Mouse (Mus musculus) CH12.LX (cell line): ENCODE measurements around the gene Gm28048. TPM values are rescaled to one million over a fixed set of nuclear protein-coding genes. Genes with fewer than 3 reads are reported as not detected.

Experiments
- DNase-seq: peaks from one replicate; pipeline ENCODE4 v3.0.0-alpha.2; 2013; ENCODE audit errors: extremely low read depth
- H3K27ac ChIP-seq: 2 replicates; pipeline ENCODE4 v1.5.1; 2012; ENCODE audit warnings: low read depth, mild to moderate bottlenecking, control low read depth, moderate library complexity; ENCODE audit not compliant: insufficient read depth
- H3K27me3 ChIP-seq: replicated peaks from 2 replicates; pipeline ENCODE3; 2012; ENCODE audit warnings: inconsistent platforms
- H3K36me3 ChIP-seq, 2 experiments: replicated peaks in 1 of 2; 2 replicates each; pipeline versions ENCODE3 to v1.6.1; 2012; ENCODE audit warnings: inconsistent platforms in 1 of 2, low read length in 1 of 2, mild to moderate bottlenecking in 1 of 2, mixed read lengths in 1 of 2, moderate library complexity in 1 of 2; ENCODE audit not compliant: control insufficient read depth in 1 of 2, insufficient read depth in 1 of 2
- H3K4me1 ChIP-seq, 2 experiments: 2 replicates each; pipeline ENCODE4 v1.6.1; 2012; ENCODE audit warnings: inconsistent platforms in 1 of 2, moderate library complexity in 1 of 2; ENCODE audit not compliant: insufficient read depth in 2 of 2, control insufficient read depth in 1 of 2
- H3K4me2 ChIP-seq: 2 replicates; pipeline ENCODE4 v1.6.1; 2012; ENCODE audit warnings: low read depth, mild to moderate bottlenecking, control low read depth; ENCODE audit not compliant: poor library complexity, insufficient read depth, severe bottlenecking
- H3K4me3 ChIP-seq, 3 experiments: fragments of 150-350 bp in 1 of 3; sonication (generic) in 1 of 3; replicated peaks in 1 of 3; 2 replicates each; pipeline versions ENCODE3 to v1.5.1; 2011 to 2012; ENCODE audit warnings: low read depth in 2 of 3, low read length in 2 of 3, mild to moderate bottlenecking in 2 of 3, moderate library complexity in 2 of 3, control low read depth in 1 of 3, improper control_type of control experiment in 1 of 3, inconsistent platforms in 1 of 3, mixed read lengths in 1 of 3; ENCODE audit not compliant: poor library complexity in 1 of 3
- H3K79me2 ChIP-seq: replicated peaks from 2 replicates; pipeline ENCODE4 v1.6.1; 2012; ENCODE audit warnings: mild to moderate bottlenecking, moderate library complexity; ENCODE audit not compliant: control insufficient read depth, poor library complexity, insufficient read depth, severe bottlenecking; ENCODE audit errors: extremely low read depth
- H3K9ac ChIP-seq: 2 replicates; pipeline ENCODE4 v1.6.1; 2012; ENCODE audit warnings: low read depth, mild to moderate bottlenecking, control low read depth, moderate library complexity; ENCODE audit not compliant: insufficient read depth
- H3K9me3 ChIP-seq: replicated peaks from 2 replicates; pipeline ENCODE3; 2012; ENCODE audit warnings: low read length, inconsistent platforms, mixed read lengths
- CHD1 ChIP-seq: IDR thresholded peaks from 2 replicates; pipeline ENCODE4 v1.6.1; 2012; ENCODE audit warnings: low read depth, low read length, improper control_type of control experiment, inconsistent platforms
- EP300 ChIP-seq: IDR thresholded peaks from 2 replicates; pipeline ENCODE4 v1.6.1; 2011; ENCODE audit warnings: low read length, improper control_type of control experiment
- GABPA ChIP-seq: IDR thresholded peaks from 2 replicates; pipeline ENCODE4 v1.6.1; 2012; ENCODE audit warnings: low read depth, low read length, improper control_type of control experiment, inconsistent platforms; ENCODE audit not compliant: insufficient replicate concordance
- HCFC1 ChIP-seq: IDR thresholded peaks from 2 replicates; pipeline ENCODE4 v1.6.1; 2012; ENCODE audit warnings: low read depth, mild to moderate bottlenecking, inconsistent platforms, low read length, improper control_type of control experiment
- IRF4 ChIP-seq: IDR thresholded peaks from 2 replicates; pipeline ENCODE4 v1.6.1; 2014; ENCODE audit warnings: low read depth, mild to moderate bottlenecking, inconsistent platforms, low read length, improper control_type of control experiment
- JUN ChIP-seq: IDR thresholded peaks from 2 replicates; pipeline ENCODE4 v1.6.1; 2011; ENCODE audit warnings: low read depth, mild to moderate bottlenecking, low read length, improper control_type of control experiment, moderate library complexity; ENCODE audit not compliant: insufficient read depth
- JUND ChIP-seq: conservative IDR thresholded peaks from 2 replicates; pipeline ENCODE4 v1.6.1; 2011; ENCODE audit warnings: low read depth, low read length, improper control_type of control experiment
- KAT2A ChIP-seq: IDR thresholded peaks from 2 replicates; pipeline ENCODE4 v1.6.1; 2012; ENCODE audit warnings: low read length, improper control_type of control experiment, inconsistent platforms; ENCODE audit not compliant: insufficient replicate concordance
- MAX ChIP-seq: IDR thresholded peaks from 2 replicates; pipeline ENCODE4 v1.6.1; 2011; ENCODE audit warnings: low read length, improper control_type of control experiment
- MAZ ChIP-seq: IDR thresholded peaks from 2 replicates; pipeline ENCODE4 v1.6.1; 2012; ENCODE audit warnings: low read depth, mild to moderate bottlenecking, inconsistent platforms, low read length, improper control_type of control experiment, moderate library complexity
- MEF2A ChIP-seq: IDR thresholded peaks from 2 replicates; pipeline ENCODE4 v1.6.1; 2014; ENCODE audit warnings: low read depth, mild to moderate bottlenecking, inconsistent platforms, low read length, improper control_type of control experiment, borderline replicate concordance
- MYC ChIP-seq: IDR thresholded peaks from 2 replicates; pipeline ENCODE4 v1.6.1; 2011; ENCODE audit warnings: low read depth, mild to moderate bottlenecking, improper control_type of control experiment, low read length
- NELFE ChIP-seq: IDR thresholded peaks from 2 replicates; pipeline ENCODE4 v1.6.1; 2011; ENCODE audit warnings: low read depth, low read length, improper control_type of control experiment
- NRF1 ChIP-seq: IDR thresholded peaks from 2 replicates; pipeline ENCODE4 v1.6.1; 2014; ENCODE audit warnings: low read depth, mild to moderate bottlenecking, inconsistent platforms, low read length, improper control_type of control experiment, moderate library complexity
- PAX5 ChIP-seq: IDR thresholded peaks from 2 replicates; pipeline ENCODE4 v1.6.1; 2012; ENCODE audit warnings: low read length, inconsistent platforms, mixed read lengths
- POLR2A ChIP-seq: IDR thresholded peaks from 2 replicates; pipeline ENCODE4 v1.6.1; 2011; ENCODE audit warnings: low read depth, mild to moderate bottlenecking, improper control_type of control experiment, low read length
- POLR2AphosphoS2 ChIP-seq: IDR thresholded peaks from 2 replicates; pipeline ENCODE4 v1.6.1; 2011; ENCODE audit warnings: low read depth, low read length, improper control_type of control experiment
- RAD21 ChIP-seq: IDR thresholded peaks from 2 replicates; pipeline ENCODE4 v1.6.1; 2011; ENCODE audit warnings: low read depth, mild to moderate bottlenecking, low read length, improper control_type of control experiment, moderate library complexity
- SMC3 ChIP-seq: IDR thresholded peaks from 2 replicates; pipeline ENCODE4 v1.6.1; 2011; ENCODE audit warnings: low read depth, low read length, improper control_type of control experiment
- TBP ChIP-seq: conservative IDR thresholded peaks from 2 replicates; pipeline ENCODE4 v1.6.1; 2011; ENCODE audit warnings: low read depth, low read length, improper control_type of control experiment
- USF2 ChIP-seq: conservative IDR thresholded peaks from 2 replicates; pipeline ENCODE4 v1.6.1; 2011; ENCODE audit warnings: low read depth, low read length, improper control_type of control experiment
- ZKSCAN1 ChIP-seq: IDR thresholded peaks from 2 replicates; pipeline ENCODE4 v1.6.1; 2012; ENCODE audit warnings: low read depth, inconsistent platforms, low read length, improper control_type of control experiment, borderline replicate concordance
- dilution Hi-C: fragments of 300-500 bp; cut with MboI; formaldehyde crosslinking; loops from 2 replicates; pipeline ENCODE4 v1.14.3; 2020; ENCODE audit warnings: low sequenced_read_pairs; ENCODE audit not compliant: extremely low pct_unique_long_range_greater_than_20kb, extremely low pct_ligation_motif_present
- in situ Hi-C: fragments of 300-500 bp; cut with MboI; formaldehyde crosslinking; loops from 3 replicates; pipeline ENCODE4 v1.14.3; 2019; ENCODE audit warnings: low sequenced_read_pairs, low pct_ligation_motif_present, low pct_unique_long_range_greater_than_20kb, mixed read lengths
- polyA plus RNA-seq: library from polyadenylated mRNA; unstranded; fragments of >175 nt; gene quantifications from 2 replicates; pipeline ENCODE4 v1.2.1, GENCODE M21; 2012; ENCODE audit warnings: low read depth; ENCODE audit not compliant: insufficient read length
- total RNA-seq, 2 experiments: library from RNA; depleted of rRNA; stranded (reverse); fragments of 300-350 nt in 1 of 2; fragments of >200 nt in 1 of 2; gene quantifications; 2 replicates each; pipeline ENCODE4 v1.2.3; 2012 to 2014

Gm28048 gene
- total and polyA plus RNA-seq, 3 experiments: 32.6 to 93.3 (median 59.5) TPM

DNA sequence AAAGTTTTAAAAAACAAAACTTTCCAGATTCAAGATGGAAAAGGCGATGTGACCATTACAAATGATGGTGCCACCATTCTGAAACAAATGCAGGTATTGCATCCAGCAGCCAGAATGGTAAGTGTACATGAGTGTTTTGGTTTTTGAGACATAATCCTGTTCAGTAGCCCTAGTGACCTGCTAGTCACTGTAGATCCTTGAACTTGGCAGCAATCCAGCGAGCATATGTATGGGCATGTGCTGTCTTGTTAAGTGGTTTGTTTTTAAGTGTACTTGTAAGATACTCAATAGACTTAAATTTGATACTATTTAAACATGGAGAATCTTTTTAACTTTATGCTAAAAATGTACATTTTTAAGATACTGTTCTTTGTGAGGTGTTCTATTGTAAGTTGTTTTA is 12.4 kb upstream of the Gm28048 start:
- in situ Hi-C loops: no loop called here
- dilution Hi-C loops: no loop called here
- no peak overlapping the region for H3K4me3 ChIP-seq

DNA sequence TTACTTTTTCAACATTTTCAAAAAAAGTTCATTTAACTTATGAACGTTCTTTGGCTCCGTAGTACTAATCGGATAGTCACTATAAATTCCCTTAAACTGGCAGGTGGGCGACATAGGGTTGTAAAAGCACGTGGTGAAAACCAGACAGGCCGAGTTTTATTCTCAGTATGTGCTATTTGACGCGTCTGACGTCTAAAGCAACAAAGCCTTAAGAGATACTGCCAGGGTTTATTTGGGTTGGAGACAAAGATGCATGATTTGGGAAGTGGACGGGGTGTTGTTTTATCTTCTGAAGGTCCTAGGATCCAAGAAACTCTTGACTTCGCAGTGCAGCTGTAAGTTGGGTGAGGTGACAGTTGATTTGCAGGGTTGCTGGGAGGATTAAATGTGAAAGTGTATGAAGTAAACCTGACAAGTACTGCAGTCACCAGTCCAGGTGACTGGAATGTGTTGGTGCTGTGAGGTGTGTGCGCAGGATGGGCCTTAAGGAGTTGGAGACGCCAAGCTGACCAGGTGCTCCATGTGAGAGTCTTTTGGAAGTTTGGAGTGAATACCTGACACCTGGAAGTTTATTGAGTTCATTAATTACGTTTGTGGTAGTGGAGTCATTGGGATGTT is 9.4 kb upstream of the Gm28048 start:
- no peak for DNase-seq
- TF ChIP-seq MAX (peak; percentile 77), EP300 (no peak), PAX5 (no peak), CHD1 (0 out of 2 replicates have a peak, but pooled peaks have one; percentile 31), ZKSCAN1 (no peak)
- H3K9me3 ChIP-seq: no peaks in the 10 kb centered on the region
- dilution Hi-C loops (no loop called here), in situ Hi-C loops (no loop called here)
- peak overlapping the region; percentile 64 for H3K4me2 ChIP-seq
- peak overlapping the region; percentile 88 for H3K9ac ChIP-seq
- peak overlapping the region; percentile 89 to 99 (median 97) for H3K4me3 ChIP-seq
- H3K27ac ChIP-seq: no peak overlapping the region
- H3K36me3 ChIP-seq: peaks cover 22 to 46% of the 10 kb centered on the region in 2 experiments
- peaks cover 43% of the 10 kb centered on the region for H3K79me2 ChIP-seq
- H3K27me3 ChIP-seq: no peaks in the 10 kb centered on the region
- peaks cover 0 to 39% of the 10 kb centered on the region in 2 experiments; a peak in 2 of 4 replicates for H3K4me1 ChIP-seq

More for the DNA sequence above, 12.4 kb upstream of the Gm28048 start:
- H3K4me2 ChIP-seq: no peak overlapping the region
- H3K4me1 ChIP-seq: peaks cover 0 to 34% of the 10 kb centered on the region in 2 experiments; a peak in 2 of 4 replicates
- H3K36me3 ChIP-seq: peaks cover 43 to 75% of the 10 kb centered on the region in 2 experiments
- no peaks in the 10 kb centered on the region for H3K9me3 ChIP-seq
- H3K9ac ChIP-seq: no peak overlapping the region
- H3K27me3 ChIP-seq: no peaks in the 10 kb centered on the region
- H3K79me2 ChIP-seq: peaks cover 59% of the 10 kb centered on the region
- H3K27ac ChIP-seq: no peak overlapping the region
- no peak for DNase-seq
- TF ChIP-seq EP300: no peak
- no peak for TF ChIP-seq PAX5
- TF ChIP-seq HCFC1: no peak
- no peak for TF ChIP-seq USF2
- no peak for TF ChIP-seq SMC3
- no peak for TF ChIP-seq KAT2A
- TF ChIP-seq TBP: no peak
- TF ChIP-seq JUND: no peak
- no peak for TF ChIP-seq RAD21
- no peak for TF ChIP-seq MAZ
- TF ChIP-seq GABPA: no peak
- TF ChIP-seq IRF4: no peak
- no peak for TF ChIP-seq MYC
- no peak for TF ChIP-seq NELFE
- TF ChIP-seq MEF2A: no peak
- no peak for TF ChIP-seq POLR2AphosphoS2
- TF ChIP-seq NRF1: no peak
- no peak for TF ChIP-seq JUN
- no peak for TF ChIP-seq POLR2A
